Mouse (Mus musculus): ENCODE results near the gene Tubb2a. TPM values are rescaled to one million over a fixed set of nuclear protein-coding genes. Genes with fewer than 3 reads are reported as not detected.
"Not testable (repeated sequence)": the region's sequence is repeated elsewhere in the genome, so short reads cannot be mapped to it uniquely, and the experiment has no call there.

Gene Tubb2a
- polyA plus RNA-seq, 1 experiment, result 92.5 TPM

DNA sequence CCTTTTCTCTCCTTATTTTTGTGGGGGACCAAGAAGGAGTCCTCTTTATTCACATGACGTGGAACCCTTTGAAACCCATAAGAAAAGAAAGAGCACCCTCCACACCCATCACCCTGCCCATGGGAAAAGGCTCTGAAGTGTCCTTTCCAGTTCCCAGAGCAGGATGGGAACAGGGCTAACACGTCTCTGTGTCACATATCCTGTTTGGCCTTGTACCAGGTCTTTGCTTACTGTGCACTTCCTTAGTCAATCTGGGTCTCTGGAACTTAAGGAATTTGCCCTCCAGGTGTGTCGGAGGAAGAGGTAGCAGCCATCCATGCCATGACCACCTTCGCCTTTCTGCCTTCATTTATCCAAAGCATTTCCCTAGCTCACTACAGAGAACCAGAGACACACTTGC, 18.6 kb upstream of the Tubb2a start:
- Histone ChIP-seq H3K4me1 (ENCODE audit: control insufficient read depth, insufficient read depth, low read length) (peaks cover 11% of the 10 kb centered on the region), H3K27ac (ENCODE audit: insufficient read depth, low read depth, low read length) (no peak overlapping the region), H3K4me3 (ENCODE audit: insufficient read depth, low read length) (no peak overlapping the region)
- TF ChIP-seq POLR2A (IDR thresholded peaks at IDR 0.05; ENCODE audit: borderline replicate concordance, low read depth, low read length) (no peak), CTCF (IDR thresholded peaks at IDR 0.05; ENCODE audit: low read depth, low read length) (no peak)

- TF ChIP-seq POLR2A (IDR thresholded peaks at IDR 0.05; ENCODE audit: borderline replicate concordance, low read depth, low read length) (no peak), CTCF (IDR thresholded peaks at IDR 0.05; ENCODE audit: low read depth, low read length) (no peak)
- H3K4me1 ChIP-seq (ENCODE audit: control insufficient read depth, insufficient read depth, low read length), result peaks cover 10% of the 10 kb centered on the region
- H3K4me3 ChIP-seq (ENCODE audit: insufficient read depth, low read length), result no peak overlapping the region
- H3K27ac ChIP-seq (ENCODE audit: insufficient read depth, low read depth, low read length), result no peak overlapping the region
Measured at GRCm38 (mm10) chr13:34095542-34096435, 18.0 kb upstream of the Tubb2a start.

DNA sequence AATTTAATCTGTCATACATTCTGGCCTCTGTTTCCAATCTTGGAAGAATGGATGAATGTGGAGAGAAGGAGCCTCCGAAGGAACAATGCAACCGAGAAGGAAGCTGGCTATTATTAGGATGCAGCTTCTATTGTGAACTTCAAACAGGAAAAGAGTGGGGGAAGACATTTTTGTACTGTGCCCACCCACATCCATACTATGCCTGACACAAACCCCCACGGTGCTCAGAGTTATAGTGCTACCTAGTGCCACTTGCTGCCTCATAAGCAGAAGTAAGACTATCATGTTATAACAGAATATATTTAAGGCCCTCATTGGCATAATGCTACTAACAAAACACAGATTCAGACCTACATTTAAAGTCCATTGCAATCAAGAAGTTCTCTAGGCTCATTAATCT, 11.6 kb upstream of the Tubb2a start:
- Histone ChIP-seq H3K27ac (ENCODE audit: insufficient read depth, low read depth, low read length) (peak overlapping the region; percentile 90), H3K4me3 (ENCODE audit: insufficient read depth, low read length) (peak overlapping the region; percentile 30), H3K4me1 (ENCODE audit: control insufficient read depth, insufficient read depth, low read length) (peaks cover 29% of the 10 kb centered on the region)
- TF ChIP-seq CTCF (IDR thresholded peaks at IDR 0.05; ENCODE audit: low read depth, low read length), result no peak
- no peak for TF ChIP-seq POLR2A (IDR thresholded peaks at IDR 0.05; ENCODE audit: borderline replicate concordance, low read depth, low read length)

GRCm38 (mm10) chr13:34088871-34089288, 11.1 kb upstream of the Tubb2a start:
- H3K4me1 ChIP-seq (ENCODE audit: control insufficient read depth, insufficient read depth, low read length), result peaks cover 29% of the 10 kb centered on the region
- H3K27ac ChIP-seq (ENCODE audit: insufficient read depth, low read depth, low read length), result peak overlapping the region; percentile 90
- no peak for TF ChIP-seq CTCF (IDR thresholded peaks at IDR 0.05; ENCODE audit: low read depth, low read length)
- no peak for TF ChIP-seq POLR2A (IDR thresholded peaks at IDR 0.05; ENCODE audit: borderline replicate concordance, low read depth, low read length)
- peak overlapping the region; percentile 33 for H3K4me3 ChIP-seq (ENCODE audit: insufficient read depth, low read length)

GRCm38 (mm10) chr13:34088201-34088649, 10.4 kb upstream of the Tubb2a start:
- not testable (repeated sequence) for H3K4me3 ChIP-seq (ENCODE audit: insufficient read depth, low read length)
- H3K27ac ChIP-seq (ENCODE audit: insufficient read depth, low read depth, low read length), result peak overlapping the region; percentile 90

GRCm38 (mm10) chr13:34087052-34087812, 9.4 kb upstream of the Tubb2a start:
- Histone ChIP-seq H3K27ac (ENCODE audit: insufficient read depth, low read depth, low read length) (no peak overlapping the region), H3K4me1 (ENCODE audit: control insufficient read depth, insufficient read depth, low read length) (peaks cover 32% of the 10 kb centered on the region), H3K4me3 (ENCODE audit: insufficient read depth, low read length) (no peak overlapping the region)
- TF ChIP-seq CTCF (IDR thresholded peaks at IDR 0.05; ENCODE audit: low read depth, low read length), result no peak

More at GRCm38 (mm10) chr13:34088201-34088649, 10.4 kb upstream of the Tubb2a start:
- peaks cover 29% of the 10 kb centered on the region for H3K4me1 ChIP-seq (ENCODE audit: control insufficient read depth, insufficient read depth, low read length)

DNA sequence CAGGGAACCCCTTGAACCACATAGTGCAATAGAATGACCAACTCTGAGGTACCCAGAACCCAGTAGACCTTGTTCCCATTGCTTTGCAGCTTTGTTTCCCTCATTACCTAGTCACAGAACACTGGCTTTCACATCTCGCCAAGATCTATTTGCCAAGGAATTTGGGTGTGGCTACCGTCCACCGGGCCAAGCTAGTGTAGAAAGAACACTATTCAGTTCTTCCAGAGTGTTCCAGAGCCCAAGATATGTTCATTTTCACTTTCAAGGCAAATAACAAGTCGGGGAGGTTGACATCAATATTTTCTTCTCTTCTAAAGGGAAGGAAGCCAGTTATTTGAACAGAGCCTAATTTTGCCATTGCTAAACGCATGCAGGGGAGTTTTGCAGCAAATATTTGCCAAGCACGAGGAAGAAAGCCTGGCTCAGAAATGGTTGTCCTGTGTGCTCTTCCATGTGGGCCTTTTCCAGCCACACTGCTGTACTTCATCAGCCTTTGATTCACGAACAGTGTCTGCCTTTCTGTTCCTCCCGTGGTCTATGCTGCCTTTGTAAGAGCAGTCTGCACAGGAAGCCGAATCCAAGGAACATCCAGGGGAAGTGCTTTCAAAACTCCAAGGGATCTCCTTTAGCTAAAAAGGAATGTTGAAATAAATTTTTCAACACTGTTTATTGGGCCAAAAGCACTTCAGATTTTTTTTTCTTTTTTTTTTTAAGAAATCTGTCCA, 6.4 kb upstream of the Tubb2a start:
- Histone ChIP-seq H3K27ac (ENCODE audit: insufficient read depth, low read depth, low read length) (no peak overlapping the region), H3K4me3 (ENCODE audit: insufficient read depth, low read length) (no peak overlapping the region), H3K4me1 (ENCODE audit: control insufficient read depth, insufficient read depth, low read length) (peaks cover 28% of the 10 kb centered on the region)
- TF ChIP-seq POLR2A (IDR thresholded peaks at IDR 0.05; ENCODE audit: borderline replicate concordance, low read depth, low read length) (no peak), CTCF (IDR thresholded peaks at IDR 0.05; ENCODE audit: low read depth, low read length) (no peak)

DNA sequence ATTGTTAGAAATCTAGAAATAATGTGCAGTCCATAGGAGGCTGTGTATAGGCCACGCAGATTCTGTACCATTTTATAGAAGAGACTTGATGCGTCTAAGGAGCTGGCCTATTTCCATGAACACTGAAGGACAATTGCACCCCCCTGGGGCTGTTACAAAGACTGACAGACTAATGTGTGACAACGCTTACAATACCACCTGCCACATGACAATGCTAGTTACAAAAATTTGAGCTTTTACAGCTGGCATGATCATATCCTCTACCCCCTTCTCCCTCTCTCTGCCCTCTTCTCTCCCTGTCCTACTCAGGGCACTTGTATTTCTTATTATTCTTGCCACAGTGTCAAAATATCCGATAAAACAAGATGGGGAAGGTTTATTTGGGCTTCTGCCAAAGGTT, 4.1 kb upstream of the Tubb2a start:
- H3K27ac ChIP-seq (ENCODE audit: insufficient read depth, low read depth, low read length), result no peak overlapping the region
- H3K4me1 ChIP-seq (ENCODE audit: control insufficient read depth, insufficient read depth, low read length), result peaks cover 18% of the 10 kb centered on the region
- TF ChIP-seq POLR2A (IDR thresholded peaks at IDR 0.05; ENCODE audit: borderline replicate concordance, low read depth, low read length), result no peak
- no peak for TF ChIP-seq CTCF (IDR thresholded peaks at IDR 0.05; ENCODE audit: low read depth, low read length)
- no peak overlapping the region for H3K4me3 ChIP-seq (ENCODE audit: insufficient read depth, low read length)

GRCm38 (mm10) chr13:34079801-34080200, 2.0 kb upstream of the Tubb2a start:
- no peak for TF ChIP-seq POLR2A (IDR thresholded peaks at IDR 0.05; ENCODE audit: borderline replicate concordance, low read depth, low read length)
- no peak for TF ChIP-seq CTCF (IDR thresholded peaks at IDR 0.05; ENCODE audit: low read depth, low read length)
- Histone ChIP-seq H3K4me1 (ENCODE audit: control insufficient read depth, insufficient read depth, low read length) (peaks cover 19% of the 10 kb centered on the region), H3K27ac (ENCODE audit: insufficient read depth, low read depth, low read length) (no peak overlapping the region), H3K4me3 (ENCODE audit: insufficient read depth, low read length) (no peak overlapping the region)

All from bone marrow macrophage, adult 2 months (primary cell).